Mouse (Mus musculus) CH12.LX (cell line): ENCODE data around the gene Itpr3.

Source experiments
- BHLHE40 ChIP-seq: IDR thresholded peaks from 2 replicates; pipeline ENCODE4 v1.6.1; 2011; ENCODE audit warnings: mild to moderate bottlenecking, low read depth, low read length, improper control_type of control experiment
- CTCF ChIP-seq, 2 experiments: IDR thresholded peaks in 1 of 2; conservative IDR thresholded peaks in 1 of 2; 2 replicates each; pipeline ENCODE4 v1.5.1; 2011 to 2012; ENCODE audit warnings: low read depth in 2 of 2, low read length in 2 of 2, improper control_type of control experiment in 1 of 2, inconsistent platforms in 1 of 2, mild to moderate bottlenecking in 1 of 2, moderate library complexity in 1 of 2
- ELF1 ChIP-seq: IDR thresholded peaks from 2 replicates; pipeline ENCODE4 v1.6.1; 2014; ENCODE audit warnings: low read depth, mild to moderate bottlenecking, inconsistent platforms, low read length, improper control_type of control experiment
- EP300 ChIP-seq: IDR thresholded peaks from 2 replicates; pipeline ENCODE4 v1.6.1; 2011; ENCODE audit warnings: low read length, improper control_type of control experiment
- MAX ChIP-seq: IDR thresholded peaks from 2 replicates; pipeline ENCODE4 v1.6.1; 2011; ENCODE audit warnings: low read length, improper control_type of control experiment
- MEF2A ChIP-seq: IDR thresholded peaks from 2 replicates; pipeline ENCODE4 v1.6.1; 2014; ENCODE audit warnings: low read depth, mild to moderate bottlenecking, inconsistent platforms, low read length, improper control_type of control experiment, borderline replicate concordance
- NRF1 ChIP-seq: IDR thresholded peaks from 2 replicates; pipeline ENCODE4 v1.6.1; 2014; ENCODE audit warnings: low read depth, mild to moderate bottlenecking, inconsistent platforms, low read length, improper control_type of control experiment, moderate library complexity
- POLR2A ChIP-seq: IDR thresholded peaks from 2 replicates; pipeline ENCODE4 v1.6.1; 2011; ENCODE audit warnings: low read depth, mild to moderate bottlenecking, improper control_type of control experiment, low read length

- TF ChIP-seq EP300 (peak; percentile 44), BHLHE40 (peak; percentile 51), MEF2A (no peak), CTCF (conservative IDR thresholded peaks at IDR 0.05 in 1 of 2, IDR thresholded peaks at IDR 0.05 in 1 of 2; ENCODE audit: low read depth in 2 of 2, low read length in 2 of 2) (no peak), ELF1 (no peak), POLR2A (no peak), MAX (no peak), NRF1 (no peak)
Measured at GRCm38 (mm10) chr17:27041787-27042055, 15.4 kb upstream of the Itpr3 start.
